Mouse (Mus musculus): ENCODE data around the gene Ston2.

Ston2 gene

DNA sequence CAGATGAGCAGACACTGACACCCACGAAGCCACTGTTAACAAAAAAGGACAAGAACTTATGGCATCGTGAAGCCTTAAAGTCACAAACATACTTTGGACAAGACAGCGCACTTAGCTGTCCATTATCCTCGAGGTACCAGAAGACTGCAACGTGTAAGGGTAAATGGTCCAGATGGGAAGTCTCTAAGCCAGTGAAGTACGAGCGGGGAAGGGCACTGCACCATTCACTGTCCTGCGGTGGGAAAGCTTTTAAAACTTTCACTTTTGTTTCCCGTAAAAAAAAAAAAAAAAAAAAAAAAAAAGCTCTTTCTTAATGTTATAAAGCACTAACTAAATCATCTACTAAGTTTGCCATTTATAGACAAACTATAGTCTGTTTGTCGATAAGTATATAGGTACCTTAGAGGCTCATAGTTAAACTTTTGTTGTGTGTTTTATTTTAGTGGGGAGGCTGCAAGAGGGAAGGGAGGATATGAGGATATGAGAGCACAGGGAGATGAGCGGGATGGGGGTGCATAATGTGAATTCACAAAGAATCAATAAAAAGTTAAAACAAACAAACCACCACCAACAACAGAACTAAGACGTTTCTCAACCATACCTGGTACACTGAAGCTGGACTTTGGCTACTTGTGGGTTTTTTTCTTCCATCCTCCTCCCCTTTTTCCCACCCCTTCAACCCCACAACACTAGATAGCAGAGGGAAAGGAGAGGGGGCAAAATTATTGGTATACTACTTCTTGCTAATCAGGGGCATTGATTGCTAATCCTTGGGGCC is 127.4 kb downstream of the Ston2 start:
- no peak for DNase-seq (ENCODE audit: low spot score in 2 of 2)

DNA sequence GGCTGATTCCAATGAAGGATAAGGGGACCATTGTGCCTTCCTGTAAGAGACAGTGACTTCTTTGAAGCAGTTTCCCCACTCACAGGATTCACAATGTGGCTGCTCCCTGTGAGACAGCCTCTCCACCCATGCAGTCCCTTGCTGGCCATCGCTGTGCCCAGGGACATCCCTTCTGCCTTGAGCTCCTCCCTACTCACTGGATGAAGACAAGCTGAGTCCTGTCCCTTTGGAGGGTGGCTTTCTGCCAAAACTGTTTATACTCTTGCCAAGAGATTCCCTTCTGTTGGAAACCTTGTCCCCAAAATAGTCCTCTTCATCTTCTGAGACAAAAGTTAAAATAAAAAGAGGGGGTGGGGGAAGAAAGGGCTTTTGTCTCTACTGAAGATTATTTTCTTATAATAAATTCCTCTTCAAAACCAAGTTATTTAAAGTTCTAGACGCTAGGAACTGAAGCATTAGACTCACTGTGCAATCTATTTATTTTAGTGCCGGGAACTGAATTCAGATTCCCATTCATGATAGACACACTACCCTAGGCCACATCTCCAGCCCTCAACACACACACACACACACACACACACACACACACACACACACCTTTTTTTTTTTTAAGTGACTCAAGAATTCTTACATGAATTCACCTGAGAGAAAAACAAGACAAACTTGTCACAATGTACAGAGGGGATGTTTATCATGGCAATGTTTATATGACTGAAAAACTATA is 133.6 kb downstream of the Ston2 start:
- no peak for DNase-seq (ENCODE audit: low spot score in 2 of 2)

DNA sequence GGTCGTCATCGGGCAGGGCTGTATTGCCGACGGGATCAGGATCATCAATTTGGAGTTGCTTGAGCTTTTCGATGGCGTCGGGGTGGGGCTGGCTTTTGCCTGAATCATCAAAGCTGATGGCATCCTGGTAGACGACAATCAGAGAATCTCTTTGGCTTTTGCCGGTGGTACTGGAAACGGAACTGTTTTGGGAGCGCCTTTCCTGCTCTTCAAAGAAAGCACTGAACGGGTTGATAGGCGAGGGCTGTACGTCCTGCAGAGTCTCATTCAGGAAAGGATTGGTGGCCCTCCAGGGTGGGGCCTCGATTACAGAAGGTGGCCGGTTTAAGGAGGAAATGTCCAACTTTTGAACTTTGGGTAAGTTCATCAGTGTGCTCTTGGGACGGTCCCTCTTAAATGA is 139.8 kb downstream of the Ston2 start:
- no peak for DNase-seq (ENCODE audit: low spot score in 2 of 2)

DNA sequence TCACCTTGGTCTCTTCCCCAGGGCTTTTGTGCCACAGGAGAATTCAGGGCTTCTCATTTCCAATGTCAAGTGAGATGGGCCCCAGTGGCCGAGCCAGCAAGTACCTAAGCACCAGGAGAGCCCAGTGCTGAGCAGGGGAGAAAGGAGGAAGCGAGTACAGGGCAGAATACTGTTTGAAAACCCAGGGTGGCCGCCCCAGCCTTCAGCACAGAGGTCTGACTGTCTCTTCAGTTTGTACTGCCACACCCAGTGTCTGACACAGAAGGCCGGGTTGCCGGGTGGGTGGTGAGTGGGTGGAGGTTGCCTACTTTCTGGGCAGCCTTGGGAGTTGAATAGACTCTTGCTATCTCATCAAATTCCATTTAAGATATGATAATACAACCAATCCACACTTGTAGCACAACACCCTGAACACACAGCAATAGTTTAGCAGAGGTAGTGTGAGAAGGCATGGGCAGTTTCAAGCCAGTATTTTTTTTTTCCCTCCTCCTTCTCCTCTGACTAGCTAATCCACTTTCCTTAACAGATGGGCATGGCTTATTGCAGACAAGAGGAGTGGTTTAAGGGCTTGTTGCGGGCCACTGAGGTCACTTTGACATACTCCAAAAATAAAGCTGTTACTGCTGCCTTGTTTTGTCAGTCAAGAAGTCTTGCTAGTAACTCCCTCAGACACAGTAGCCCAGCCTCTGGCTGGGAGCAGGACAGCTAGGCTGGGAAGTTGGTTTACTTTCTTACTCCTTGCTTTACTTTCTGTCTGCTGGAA is 142.6 kb downstream of the Ston2 start:
- no peak for DNase-seq (ENCODE audit: low spot score in 2 of 2)

DNA sequence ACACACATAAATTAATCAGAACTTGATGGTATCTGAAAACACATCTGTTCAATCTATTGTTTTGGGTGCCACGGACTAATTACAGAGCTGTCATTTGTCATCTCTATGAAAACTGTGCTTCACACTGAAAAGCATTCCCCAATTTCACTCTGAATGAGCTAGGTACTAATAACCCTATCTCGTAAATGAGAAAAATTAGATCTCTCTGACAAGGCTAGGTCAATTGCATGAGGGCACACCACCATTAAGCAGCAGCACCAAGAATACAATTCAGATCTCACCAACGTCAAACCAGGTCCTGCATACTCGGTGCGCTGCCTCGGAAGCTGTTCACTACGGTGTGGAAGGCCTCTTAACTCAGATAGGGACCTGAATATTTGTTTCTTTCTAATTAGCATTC is 145.0 kb downstream of the Ston2 start:
- no peak for DNase-seq (ENCODE audit: low spot score in 2 of 2)

DNA sequence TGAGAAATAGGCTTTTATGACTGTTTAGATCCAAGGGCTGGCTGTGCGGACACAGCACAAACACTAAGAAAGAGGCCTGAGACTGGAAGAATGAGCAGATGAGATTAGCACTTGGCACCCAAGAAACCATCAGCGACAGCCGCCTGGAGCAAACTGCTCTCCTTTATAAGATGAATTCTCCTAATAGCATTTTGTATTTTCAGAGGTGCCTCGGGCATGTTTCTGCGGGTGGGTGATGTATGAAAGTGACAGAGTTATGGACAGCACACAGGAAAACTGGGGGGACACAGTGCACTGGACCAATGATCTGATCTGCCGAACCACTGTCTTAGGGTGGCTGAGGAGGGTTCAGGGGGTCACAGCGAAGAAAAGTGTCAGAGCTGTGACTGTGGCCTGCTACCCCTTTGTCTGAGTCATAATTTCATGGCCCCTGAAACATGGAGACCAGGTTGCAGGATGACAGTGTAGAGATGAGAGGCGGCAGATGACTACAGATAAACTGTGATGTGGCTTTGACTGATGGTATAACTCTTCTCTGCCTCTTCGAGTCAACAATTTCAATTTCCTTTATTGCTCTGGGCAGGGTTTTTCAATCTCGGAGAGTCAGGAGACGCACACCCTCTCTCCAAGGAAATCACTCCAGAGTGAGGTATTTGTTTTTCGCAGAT is 145.6 kb downstream of the Ston2 start:
- DNase-seq (ENCODE audit: low spot score in 2 of 2) = no peak

DNA sequence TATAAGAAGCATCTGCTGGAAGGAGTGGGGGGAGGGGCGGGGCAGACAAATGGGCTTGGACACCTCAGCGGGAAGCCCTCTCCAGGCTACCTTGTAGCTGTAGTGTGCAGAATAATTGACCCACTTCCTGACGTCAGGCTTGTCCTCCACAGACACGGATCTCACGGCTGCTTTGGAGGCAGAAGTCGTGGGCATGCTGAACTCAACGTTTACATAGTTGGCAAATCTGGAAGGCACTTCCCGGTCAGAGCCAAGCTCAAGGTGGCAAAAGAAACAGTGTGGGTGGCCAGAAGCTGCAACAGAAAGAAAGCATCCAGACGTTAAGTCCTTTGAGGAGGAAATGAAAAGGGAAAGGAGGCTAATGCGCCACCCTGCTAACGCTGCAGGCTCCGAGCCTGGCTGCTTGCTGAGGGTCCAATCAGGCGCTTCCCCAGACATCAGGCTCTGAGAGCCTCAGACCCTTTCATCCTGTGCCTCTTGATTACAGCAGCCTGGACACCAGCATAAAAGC is 146.5 kb downstream of the Ston2 start:
- no peak for DNase-seq (ENCODE audit: low spot score in 2 of 2)

DNA sequence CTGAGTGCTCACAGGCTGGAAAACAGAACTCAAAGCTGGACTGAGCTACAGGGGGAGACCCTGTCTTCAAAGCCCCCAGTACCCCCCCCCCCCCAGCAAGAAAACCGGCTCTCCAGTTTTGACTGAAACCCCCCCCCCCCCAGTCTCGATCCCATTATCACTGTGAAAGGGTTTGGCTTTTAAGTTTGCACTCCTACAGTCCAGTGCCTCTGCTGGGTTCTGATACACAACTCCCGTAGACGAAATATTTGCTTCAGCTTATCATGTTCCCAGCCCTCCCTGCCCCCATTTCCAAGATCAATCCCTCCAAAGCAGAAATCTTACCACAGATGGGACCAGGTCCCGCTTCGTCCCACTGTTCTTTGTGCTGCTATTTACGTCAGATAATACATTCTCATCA is 147.1 kb downstream of the Ston2 start:
- DNase-seq (ENCODE audit: low spot score in 2 of 2) = no peak

DNA sequence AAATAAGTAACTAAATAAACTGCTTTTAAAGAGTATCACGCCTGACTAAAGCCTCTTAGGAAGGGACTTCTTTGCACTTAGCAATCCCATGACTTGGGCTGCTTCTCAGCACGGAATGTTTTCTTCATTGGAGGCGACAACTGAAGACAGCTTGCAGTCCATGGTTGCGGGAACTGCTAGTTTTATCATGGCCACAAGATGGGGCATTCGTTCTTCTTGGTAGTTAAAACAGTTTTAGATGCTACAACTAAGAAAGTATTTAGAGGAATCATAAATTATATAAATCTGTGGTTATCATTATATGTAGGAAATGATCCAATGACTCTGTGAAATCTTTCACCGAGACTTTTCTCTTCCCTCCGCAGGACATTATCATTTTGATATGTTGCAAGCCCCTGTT is 147.5 kb downstream of the Ston2 start:
- DNase-seq (ENCODE audit: low spot score in 2 of 2) = peak in 1 of 2 experiments; percentile 50

DNA sequence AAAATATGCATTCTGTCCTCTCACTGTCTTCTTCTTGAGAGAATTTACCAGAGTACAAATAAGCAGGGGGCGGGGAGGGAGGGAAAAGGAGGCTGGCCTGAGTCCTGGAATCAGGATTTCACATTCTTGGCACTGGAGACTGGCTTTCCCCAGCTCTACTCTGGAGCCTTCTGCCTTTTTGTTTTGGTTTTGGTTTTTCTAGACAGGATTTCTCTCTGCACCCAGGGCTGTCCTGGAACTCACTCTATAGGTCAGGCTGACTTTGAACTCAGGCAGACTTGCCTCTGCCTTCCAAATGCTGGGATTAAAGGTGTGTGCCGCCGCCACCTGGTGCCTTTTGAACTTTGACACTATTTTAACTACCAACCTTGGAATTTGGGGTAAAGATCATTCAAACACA is 149.8 kb downstream of the Ston2 start:
- no peak for DNase-seq (ENCODE audit: low spot score in 2 of 2)

DNA sequence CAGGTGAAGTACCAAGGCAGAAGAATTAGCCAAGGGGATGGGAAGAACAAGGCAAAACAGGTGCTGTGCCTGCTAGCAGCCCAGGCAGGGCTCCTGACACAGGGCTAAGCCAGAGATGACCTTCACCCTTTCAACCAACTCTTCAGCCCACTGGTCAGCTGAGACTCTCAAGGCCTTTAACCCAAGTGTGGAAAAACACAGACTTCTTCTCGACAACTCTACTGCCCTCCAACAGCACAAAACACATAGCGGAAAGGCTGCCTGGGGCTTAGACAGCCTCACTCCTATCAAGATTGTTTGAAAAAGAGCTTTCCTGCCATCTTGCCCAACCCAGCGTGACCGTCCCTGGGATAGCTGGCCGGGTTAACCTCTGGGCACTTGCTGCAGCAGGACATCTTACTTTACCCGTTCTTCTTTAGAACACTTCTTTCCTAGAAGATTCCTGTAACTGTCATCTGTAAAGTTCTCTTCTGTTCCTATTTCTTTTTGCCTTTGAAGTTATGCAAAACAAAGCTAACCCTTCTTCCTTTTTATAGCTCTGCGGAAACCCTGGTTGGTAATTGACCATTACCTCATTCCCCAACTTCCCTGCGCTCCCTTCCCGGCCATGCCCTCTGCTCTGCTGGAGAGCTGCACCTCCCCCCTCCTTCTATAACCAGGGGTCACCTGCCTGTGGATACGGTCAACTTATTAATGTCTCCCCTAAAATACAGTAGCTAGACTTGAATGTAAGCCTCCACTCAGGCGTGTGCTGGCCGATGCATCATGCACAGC is 150.9 kb downstream of the Ston2 start:
- no peak for DNase-seq (ENCODE audit: low spot score in 2 of 2)

DNA sequence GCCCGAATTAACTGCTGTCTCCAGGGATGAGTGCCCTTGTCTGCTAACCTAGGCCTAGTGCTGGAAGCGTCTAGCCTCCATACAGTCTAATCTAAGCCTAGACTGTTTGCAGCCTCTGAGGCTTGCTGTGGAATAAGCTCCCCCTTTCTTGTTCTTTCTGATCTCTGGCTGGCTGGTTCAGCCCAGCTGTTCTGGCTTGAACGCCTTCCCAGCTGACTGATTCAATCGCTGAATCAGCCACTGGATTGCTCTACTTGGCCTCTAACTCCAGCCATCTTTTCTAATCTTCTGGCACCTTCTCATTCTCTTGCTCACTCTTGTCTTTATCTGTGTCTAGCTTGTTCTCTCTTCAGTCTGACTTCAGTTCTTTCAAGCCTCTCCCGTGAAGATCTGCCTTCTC is 161.7 kb downstream of the Ston2 start:
- no peak for DNase-seq (ENCODE audit: low spot score in 2 of 2)

DNA sequence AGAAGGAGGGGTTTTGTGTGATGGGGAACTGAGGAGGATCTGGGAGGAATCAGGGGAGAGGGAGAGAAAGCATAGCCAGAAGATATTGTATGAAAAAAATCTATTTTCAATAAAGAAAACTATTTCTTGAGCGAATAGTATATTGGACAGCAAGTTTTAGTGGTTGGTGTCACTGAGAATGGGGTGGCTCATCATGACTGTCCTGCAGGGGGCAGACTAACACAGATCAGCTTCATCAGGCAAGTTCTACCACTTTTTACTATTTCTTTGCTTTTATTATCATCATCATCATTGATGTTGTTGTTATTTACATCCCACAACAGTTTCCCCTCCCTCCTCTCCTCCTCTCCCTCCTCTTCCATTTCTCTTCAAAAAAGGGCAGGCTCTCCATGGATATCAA is 163.2 kb downstream of the Ston2 start:
- peak in 1 of 2 experiments; percentile 26 for DNase-seq (ENCODE audit: low spot score in 2 of 2)

DNA sequence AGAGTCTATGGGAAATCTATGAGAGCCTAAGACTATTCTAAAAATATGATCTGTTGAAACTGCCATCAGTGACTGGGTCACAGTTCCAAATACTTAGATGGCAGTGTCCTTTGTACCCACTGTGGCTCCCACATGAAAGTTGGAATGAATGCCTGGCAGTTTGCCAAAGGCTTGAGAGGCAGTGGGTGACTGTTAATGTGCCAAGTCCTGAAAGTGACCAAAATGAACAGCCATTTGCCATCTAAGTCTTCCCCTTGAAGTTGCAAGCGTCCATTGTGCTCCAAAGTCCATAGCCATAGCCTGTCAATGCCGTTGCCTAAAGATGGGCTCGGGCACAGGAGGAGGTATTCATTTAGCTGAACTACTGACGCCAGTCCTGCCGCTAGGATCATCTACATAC is 178.8 kb downstream of the Ston2 start:
- DNase-seq (ENCODE audit: low spot score in 2 of 2) = no peak

DNA sequence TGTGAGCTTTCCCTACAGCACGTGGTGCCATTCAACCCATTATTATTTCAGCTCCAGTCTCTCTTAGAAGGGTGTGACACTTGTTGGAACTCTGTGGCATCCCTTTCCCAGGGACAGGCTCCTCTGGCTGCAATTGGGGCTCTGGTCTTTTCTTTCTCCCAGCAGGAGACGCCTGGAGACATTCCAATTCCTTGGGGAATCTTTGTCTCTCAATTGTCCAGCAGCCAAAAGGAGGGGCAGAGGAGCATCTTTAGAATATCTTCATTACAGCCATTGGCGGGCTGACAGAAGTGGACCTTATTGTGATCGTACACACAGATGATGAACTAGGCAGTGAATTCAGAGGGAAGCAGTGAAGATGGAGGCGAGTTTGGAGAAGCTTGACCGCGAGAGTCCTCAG is 180.5 kb downstream of the Ston2 start:
- no peak for DNase-seq (ENCODE audit: low spot score in 2 of 2)

DNA sequence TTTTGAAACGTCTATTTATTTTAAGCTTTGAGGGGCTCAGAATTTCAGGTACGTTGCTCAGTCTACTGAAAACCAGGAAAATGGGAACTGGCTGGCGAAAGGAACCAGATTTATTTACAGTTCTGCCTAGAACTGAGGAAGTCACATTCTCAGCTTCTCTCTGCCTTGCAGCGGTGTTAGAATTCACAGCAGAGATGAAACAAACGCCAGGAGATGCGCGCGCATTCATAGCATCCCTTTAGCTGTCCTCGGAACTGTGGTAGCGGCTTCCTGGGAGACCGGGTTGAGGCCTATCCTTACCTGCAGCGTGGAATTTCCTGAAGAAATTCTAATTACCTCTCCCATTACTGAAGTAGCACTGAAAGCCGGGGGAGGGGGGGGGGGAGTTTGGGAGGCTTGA is 181.5 kb downstream of the Ston2 start:
- DNase-seq (ENCODE audit: low spot score in 2 of 2) = no peak

DNA sequence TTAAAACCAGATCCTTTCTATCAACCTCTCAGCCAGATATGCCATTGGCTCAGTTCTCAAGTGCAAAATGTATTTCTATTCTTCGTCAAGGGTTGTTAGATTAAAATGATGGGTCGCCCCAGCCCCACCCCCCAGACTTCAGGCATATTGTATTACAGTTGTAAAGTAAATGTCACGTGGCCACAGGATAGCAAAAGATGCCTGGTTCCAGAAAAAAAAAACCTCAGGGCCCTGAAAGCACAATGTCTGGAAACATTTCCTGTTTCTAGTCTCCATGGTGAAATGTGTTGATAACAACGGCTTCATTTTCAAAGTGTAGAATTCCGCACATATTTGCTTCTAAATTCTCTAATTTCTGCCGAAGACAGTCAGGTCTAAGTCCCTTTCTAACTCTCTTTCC is 183.6 kb downstream of the Ston2 start:
- no peak for DNase-seq (ENCODE audit: low spot score in 2 of 2)

DNA sequence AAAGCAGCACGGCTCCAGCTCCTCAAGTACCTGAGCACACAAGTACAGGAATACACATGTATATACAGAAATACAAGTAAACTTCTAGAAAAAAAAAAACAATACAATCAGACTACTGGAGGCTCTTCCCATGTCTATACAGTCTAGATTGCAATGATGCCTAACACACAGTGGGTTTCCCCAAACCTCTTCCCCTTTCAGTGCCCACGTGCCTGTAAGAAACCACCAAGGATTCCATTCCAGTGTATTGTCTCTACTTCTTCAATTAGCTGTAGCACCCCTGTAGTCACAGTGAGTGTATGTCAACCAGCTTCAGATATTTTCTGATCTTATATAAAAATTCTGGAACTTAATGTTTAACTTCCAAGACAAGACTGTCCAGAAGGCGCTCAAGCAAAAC is 196.1 kb downstream of the Ston2 start:
- DNase-seq (ENCODE audit: low spot score in 2 of 2) = no peak

DNA sequence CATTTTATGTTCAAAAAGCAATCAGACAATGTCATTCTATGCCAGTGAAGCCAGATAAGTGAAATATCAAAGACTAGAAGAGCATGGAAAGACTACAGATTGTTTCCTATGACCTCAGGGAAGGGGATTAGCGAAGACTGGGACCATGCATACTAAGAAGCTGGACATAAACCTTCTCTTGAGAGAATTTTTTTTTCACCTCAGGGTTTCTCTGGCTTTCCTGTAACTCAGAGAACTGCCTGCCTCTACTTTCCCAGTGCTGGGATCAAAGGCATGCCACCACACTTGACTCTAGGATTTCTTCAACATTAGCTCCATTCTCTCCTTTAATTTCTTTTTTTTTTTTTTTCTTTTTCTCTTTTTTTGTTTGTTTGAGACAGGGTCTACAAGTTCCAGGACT is 197.0 kb downstream of the Ston2 start:
- DNase-seq (ENCODE audit: low spot score in 2 of 2) = no peak

DNA sequence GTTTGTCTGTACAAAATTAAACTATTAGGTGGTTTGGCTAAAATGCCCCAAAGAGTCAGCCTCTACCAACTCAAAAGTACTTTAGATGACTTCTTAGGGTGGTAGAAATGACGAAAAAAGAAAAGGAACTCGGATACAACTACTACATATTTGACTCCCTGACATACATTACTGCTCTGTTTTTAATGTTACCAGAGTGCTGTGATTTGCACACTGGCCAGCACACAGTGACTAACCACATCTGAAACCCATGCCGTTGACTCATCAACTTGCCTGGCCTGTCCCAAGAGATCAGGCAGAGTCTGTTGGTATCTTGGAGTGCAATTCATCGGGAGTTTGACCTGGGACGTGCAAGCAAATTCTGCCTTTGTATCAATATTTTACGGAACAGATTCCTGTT is 197.5 kb downstream of the Ston2 start:
- peak; percentile 27 to 30 for DNase-seq (ENCODE audit: low spot score in 2 of 2)
